Mouse (Mus musculus): ENCODE data around the gene Slc6a17. TPM values are rescaled to one million over a fixed set of nuclear protein-coding genes. Genes with fewer than 3 reads are reported as not detected.

Gene Slc6a17
- total RNA-seq (2015; ENCODE audit: low replicate concordance) (not detected in 2 replicates), total RNA-seq (2017; ENCODE audit: low replicate concordance) (not detected in 2 replicates)

DNA sequence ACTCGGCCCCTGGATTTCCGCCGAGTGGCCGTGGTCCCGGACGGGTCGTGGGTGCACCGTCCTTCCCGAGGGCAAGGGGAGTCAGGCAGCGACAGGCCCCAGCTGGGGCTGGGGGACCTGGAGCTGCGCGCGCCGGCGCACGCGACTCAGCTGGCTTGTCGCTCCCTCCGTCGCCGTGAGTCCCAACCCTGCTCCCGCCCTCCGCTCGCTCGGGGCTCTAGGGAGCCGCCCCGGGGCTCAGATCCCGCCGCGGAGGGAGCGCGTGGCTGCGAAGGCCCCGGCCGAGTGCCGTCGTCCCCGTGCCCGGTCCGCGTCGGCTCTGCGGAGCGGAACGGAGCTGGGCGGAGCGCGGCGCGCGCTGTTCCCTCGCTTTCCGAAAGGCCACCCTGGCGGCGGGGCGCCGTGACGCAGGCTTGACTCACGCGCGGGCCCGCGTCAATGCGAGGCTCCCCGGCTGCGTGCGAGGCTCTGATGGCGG lies at the start of gene Slc6a17:
Gene Slc6a17 (minus strand): TSS at position 388 of the 478 bp plus-strand sequence.
- no peak for ATAC-seq (replicated peaks; ENCODE audit: low FRiP score, poor library complexity, severe bottlenecking)

GRCm38 (mm10) chr3:107565331-107565730 lies 47.5 kb upstream of the Slc6a17 start:
- ATAC-seq (replicated peaks; ENCODE audit: low FRiP score, poor library complexity, severe bottlenecking) = no peak

DNA sequence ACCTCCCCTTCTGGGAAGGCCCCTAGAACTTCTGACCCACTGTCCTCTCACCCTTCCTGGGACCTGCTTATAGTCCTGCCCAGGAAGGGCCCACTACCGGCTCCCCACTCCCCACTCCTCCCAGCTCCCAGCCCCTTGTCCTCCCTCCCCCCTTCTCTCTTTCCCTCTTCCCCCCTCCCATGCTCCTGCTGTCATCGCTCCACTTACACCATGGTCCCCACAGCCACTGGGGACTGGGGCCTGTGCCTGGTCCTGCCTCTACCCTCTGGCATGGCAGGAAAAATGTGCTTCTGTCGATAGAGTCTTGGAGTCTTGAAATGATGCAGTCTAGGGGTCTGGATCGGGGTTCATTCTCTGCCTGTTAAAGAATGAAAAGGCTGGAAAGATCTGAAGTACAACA lies 46.1 kb upstream of the Slc6a17 start:
- ATAC-seq (replicated peaks; ENCODE audit: low FRiP score, poor library complexity, severe bottlenecking) = no peak

- no peak for ATAC-seq (replicated peaks; ENCODE audit: low FRiP score, poor library complexity, severe bottlenecking)
Measured at GRCm38 (mm10) chr3:107562591-107562990, 44.8 kb upstream of the Slc6a17 start.

GRCm38 (mm10) chr3:107562104-107562503 lies 44.3 kb upstream of the Slc6a17 start:
- ATAC-seq (replicated peaks; ENCODE audit: low FRiP score, poor library complexity, severe bottlenecking) = no peak

GRCm38 (mm10) chr3:107559183-107559582 lies 41.4 kb upstream of the Slc6a17 start:
- peak; percentile 57; the same call in 1 of the 2 replicates for ATAC-seq (replicated peaks; ENCODE audit: low FRiP score, poor library complexity, severe bottlenecking)

GRCm38 (mm10) chr3:107558740-107559139 lies 40.9 kb upstream of the Slc6a17 start:
- ATAC-seq (replicated peaks; ENCODE audit: low FRiP score, poor library complexity, severe bottlenecking) = no peak

DNA sequence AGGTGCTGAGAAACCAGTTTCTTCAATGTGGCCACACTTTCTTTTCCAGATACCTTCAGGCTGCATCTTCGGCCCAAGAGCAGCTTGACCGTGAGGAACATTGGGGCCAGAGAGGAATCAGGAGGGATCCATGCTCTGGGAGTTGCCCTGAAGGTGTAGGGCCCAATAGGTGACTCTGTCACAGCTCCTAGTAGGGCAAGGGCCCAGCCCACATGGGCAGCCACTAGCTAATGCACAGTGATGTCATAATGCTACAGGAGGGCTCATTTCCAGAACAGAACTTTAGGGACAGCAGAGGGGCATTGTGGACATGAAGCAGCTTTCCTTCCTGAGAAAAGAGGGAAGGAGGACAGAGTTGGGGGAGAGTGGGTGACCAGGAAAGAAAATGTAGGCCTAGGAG lies 37.0 kb upstream of the Slc6a17 start, which contains the start of gene Ubl4b:
Gene Ubl4b (minus strand): TSS at position 232 of the 400 bp plus-strand sequence.
- ATAC-seq (replicated peaks; ENCODE audit: low FRiP score, poor library complexity, severe bottlenecking) = no peak

DNA sequence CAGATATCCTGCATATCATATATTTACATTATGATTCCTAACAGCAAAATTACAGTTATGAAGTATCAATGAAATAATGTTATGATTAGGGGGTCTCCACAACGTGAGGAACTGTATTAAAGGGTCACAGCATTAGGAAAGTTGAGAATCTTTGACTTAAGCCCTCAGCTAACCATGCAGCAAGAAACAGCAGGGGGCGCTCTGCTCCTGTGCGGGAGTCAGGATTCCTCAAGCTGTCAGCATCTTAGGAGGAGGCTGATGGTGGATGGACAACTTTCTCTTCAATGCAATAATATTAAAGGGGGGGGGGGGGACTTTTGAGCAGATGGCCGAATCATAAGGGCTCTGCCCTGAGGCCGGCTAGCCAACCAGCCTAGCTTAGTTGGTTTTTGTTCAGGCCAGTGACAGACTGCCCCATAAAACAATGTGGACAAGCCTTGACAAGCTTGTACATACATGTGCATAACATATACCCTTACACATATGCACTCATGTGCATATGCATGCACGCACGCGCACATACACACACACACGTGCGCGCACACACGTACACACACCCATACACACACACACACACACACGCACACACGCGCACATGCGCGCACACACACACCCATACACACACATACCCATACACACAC lies 32.7 kb upstream of the Slc6a17 start:
- ATAC-seq (replicated peaks; ENCODE audit: low FRiP score, poor library complexity, severe bottlenecking) = no peak

DNA sequence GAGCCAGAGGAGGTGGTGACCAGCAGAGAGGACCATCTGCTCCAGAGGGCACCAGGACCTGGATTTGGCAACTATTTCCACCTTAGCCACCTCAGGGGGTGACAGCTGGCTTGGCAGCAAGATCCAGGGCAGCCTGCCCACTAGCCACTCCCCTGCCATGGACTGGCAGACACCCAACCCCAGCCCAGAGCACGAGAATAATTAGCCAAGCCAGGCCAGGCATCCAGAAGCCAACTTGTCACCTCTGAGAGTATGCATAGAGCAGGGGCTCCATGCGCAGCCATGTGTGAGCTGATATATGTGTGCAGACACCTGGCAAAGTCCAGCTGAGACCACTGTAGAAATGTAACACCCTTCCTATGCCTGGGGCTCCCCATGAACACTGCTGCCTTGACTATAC lies 29.1 kb upstream of the Slc6a17 start:
- no peak for ATAC-seq (replicated peaks; ENCODE audit: low FRiP score, poor library complexity, severe bottlenecking)

DNA sequence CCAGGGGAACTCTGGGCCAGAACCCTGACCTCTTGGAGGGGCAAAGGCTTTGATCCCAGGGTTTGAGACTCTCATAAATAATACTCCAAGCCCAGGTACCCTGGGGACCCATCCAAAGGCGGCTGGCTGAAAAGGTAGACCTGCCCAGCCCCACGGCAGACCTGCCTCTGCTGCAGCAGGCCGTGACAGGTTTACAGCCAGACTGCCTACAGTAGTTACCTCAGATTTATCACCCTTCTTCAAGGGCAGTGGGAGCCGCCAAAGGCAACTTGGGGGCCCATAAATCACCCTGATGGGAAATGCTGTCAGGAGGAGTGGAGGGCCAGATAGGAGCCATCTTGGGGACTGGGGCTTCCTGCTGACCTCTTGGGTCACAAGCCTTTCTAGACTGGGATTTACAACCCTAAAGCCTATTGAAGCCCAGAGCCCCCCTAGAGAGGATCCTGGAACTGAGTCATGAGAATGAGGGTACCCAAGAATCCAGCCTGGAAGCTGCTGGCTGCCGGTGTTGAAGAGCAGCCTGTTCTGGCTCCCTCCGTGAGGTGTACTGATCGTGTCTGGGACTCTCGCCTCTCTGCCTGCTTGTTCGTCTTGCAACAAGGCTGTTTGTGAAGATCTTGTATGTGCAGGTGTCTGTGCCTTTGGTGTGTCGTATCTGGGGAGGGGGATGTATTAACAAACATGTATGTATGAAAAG lies 28.0 kb upstream of the Slc6a17 start:
- no peak for ATAC-seq (replicated peaks; ENCODE audit: low FRiP score, poor library complexity, severe bottlenecking)

- no peak for ATAC-seq (replicated peaks; ENCODE audit: low FRiP score, poor library complexity, severe bottlenecking)
Measured at GRCm38 (mm10) chr3:107545278-107545677, 27.5 kb upstream of the Slc6a17 start.

DNA sequence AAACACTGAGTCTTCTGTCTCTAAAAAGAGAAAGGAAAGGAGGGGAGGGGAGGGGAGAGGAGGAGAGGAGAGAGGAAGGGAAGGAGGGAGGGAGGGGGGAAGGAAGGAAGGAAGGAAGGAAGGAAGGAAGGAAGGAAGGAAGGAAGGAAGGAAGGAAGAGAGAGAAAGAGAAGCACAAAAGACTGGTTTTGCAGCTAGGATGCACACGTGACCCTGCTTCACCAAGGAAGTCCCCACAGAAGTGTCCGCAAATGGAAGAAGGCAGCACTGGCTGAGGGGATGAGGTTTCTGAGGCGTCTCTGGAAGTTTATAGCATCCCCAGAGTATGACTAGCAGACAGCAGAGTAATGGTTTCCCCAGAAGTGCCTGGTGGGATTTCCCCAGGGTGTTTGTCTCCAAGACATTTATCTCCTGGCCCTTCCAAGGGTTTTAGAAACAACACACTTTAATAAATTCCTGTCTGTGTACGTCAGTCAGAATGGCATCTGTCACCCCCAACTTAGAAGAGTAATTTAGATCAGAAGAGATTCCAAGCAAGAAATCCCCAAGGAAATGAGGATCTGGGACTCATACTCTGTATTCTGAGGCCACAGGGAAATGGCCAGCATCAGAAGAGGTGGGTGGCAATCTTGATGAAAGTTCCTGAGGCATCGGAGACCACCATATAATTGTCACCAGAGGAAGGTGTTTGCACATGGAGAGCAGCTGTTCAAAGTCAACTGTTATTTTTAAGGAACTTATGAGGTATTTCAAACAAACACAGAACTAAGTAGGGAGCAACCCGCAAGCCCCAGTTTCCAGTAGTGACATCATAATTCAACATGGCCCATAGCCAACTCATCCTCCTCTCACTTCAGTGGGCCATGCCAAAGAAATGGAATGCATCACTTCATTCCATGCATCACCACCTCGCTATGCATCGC lies 25.6 kb upstream of the Slc6a17 start:
- no peak for ATAC-seq (replicated peaks; ENCODE audit: low FRiP score, poor library complexity, severe bottlenecking)

DNA sequence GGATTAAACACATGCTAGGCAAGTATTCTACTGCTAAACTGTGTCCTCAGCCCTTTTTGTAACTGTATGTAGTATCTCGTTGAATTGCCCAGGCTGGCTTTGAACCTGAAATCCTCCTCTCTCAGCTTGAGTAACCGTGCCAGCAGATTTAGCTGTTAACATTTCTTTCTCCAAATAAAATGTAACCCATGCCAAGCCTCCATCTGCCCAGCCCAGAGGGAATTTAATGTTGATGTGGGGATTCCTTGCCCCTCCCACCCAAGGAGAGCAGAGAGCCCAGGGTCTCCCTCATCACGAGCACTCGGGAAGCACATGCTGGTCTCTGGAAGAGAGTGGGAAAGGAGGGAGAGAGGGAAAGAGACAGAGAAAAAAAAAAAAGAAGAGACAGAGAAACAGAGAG lies 24.8 kb upstream of the Slc6a17 start:
- ATAC-seq (replicated peaks; ENCODE audit: low FRiP score, poor library complexity, severe bottlenecking) = no peak

- no peak for ATAC-seq (replicated peaks; ENCODE audit: low FRiP score, poor library complexity, severe bottlenecking)
Measured at GRCm38 (mm10) chr3:107537504-107537889, 19.7 kb upstream of the Slc6a17 start.

DNA sequence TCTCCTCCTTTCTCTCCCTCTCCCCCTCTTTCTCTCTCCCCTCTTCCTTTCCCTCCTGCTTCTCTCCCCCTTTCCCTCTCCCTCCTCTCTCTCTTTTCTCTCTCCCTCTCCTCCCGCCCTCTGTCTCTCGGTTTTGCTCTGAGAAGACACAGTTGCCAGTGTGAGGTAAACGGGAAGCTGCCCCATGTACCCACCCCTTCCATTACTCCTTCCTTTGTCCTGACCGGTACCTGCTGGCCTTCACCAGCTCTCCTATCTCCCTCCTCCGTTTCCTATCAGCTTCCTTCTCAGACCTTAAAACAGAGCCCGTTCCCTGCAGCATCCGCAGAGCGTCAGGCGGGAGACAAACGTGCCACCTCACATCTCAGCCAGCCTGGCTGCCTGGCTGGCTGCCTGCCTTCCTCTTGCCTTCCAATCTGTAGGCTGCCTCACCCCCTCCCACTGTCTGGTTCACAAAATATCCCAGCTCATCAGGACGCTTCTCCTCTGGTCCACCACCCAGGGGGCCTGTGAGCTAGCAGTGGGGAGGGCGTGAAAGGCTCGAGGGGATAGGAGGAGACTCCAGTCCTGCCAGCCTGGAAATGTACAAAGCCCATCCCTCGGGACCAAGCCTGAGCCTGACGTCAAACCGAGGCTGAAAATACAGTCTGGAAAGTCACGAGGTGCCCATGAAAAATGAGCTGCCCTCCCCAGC lies 19.1 kb upstream of the Slc6a17 start:
- no peak for ATAC-seq (replicated peaks; ENCODE audit: low FRiP score, poor library complexity, severe bottlenecking)

- no peak for ATAC-seq (replicated peaks; ENCODE audit: low FRiP score, poor library complexity, severe bottlenecking)
Measured at GRCm38 (mm10) chr3:107534951-107535350, 17.1 kb upstream of the Slc6a17 start.

DNA sequence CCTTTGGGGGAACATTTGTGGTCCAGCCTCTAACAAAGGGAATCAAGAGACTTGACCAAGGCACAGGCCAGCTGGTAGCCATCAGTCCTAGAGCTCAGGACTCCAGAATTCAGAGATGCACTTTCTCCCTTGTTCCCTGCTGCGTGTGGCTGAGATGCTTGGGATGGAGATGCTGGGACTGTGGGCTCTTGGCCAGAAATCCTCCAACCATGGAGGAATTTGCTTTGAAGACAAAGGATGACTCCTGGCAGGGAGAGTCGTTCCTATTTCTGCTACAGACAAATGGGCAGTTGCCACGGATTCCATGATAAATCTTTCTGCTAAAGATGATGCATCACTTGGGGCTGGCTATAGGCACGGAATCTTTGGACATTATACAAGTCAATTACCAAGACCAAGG lies 15.7 kb upstream of the Slc6a17 start:
- ATAC-seq (replicated peaks; ENCODE audit: low FRiP score, poor library complexity, severe bottlenecking) = no peak

GRCm38 (mm10) chr3:107530581-107530980 lies 12.8 kb upstream of the Slc6a17 start:
- no peak for ATAC-seq (replicated peaks; ENCODE audit: low FRiP score, poor library complexity, severe bottlenecking)

DNA sequence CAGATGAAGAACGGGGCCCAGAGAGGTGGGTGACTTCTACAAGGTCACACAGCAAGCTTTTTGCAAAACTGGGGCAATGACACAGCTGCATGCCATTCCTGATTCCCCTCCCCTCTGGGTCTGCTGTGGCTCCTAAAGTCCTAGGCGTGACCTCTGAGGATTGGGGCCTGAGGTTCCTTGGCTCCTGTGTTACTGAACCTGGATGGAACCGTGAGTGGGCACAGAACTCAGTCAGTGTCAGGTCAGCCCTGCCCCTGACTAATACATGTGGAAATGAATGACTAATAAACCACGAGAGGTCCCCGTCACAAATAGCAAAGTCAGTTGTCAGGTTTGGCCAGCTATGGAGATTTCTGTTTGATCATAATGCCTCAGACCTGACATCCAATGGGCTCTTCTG lies 11.4 kb upstream of the Slc6a17 start:
- ATAC-seq (replicated peaks; ENCODE audit: low FRiP score, poor library complexity, severe bottlenecking) = no peak

Measured in erythroid progenitor cell, adult 5-6 weeks (primary cell).